Comparison of ENCODE assay signal across 10 mouse cellular contexts in the genomic region with DNA sequence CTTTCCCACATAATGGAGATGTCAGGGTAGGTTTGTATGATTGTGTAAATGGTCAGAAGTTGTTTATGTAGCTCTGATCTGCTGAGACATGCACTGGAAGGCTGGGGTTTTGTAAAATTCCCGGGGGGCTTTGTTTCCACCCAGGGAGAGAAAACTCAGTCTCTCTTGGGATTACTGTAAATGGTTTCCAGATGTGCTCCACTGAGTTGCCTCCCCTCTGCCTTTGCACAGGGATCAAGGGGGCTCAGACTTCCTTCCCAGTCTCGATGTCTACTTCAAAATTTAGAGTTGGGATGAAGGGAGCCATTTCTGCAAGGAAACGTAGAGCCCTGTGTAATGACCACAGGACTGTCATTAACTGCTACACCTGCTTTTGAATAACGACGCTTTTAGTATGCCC. TPM values are rescaled to one million over a fixed set of nuclear protein-coding genes. Genes with fewer than 3 reads are reported as not detected.
DNase-seq lines count a peak whose midpoint lies in the region; ATAC-seq and TF ChIP-seq lines count a peak whose summit lies in the region.
"Had no signal": no experiment of that assay in that cellular context is flagged by ENCODE, and none has a peak within 500 bp of the region (broad histone marks: within the 10 kb centered on the region; RNA-seq: fewer than 3 reads in every experiment).

No protein-coding gene starts in this region.

- peak overlapping the region; percentile 49 for H3K9ac ChIP-seq in forebrain, embryonic 14.5 days (ENCODE audit: low read length)
- peak overlapping the region; percentile 68 for H3K9ac ChIP-seq in neural tube, embryonic 15.5 days (replicated peaks)
- H3K9ac ChIP-seq: liver, embryonic 13.5 days had no signal

- peak overlapping the region; percentile 89 for H3K27ac ChIP-seq in layer of hippocampus, adult 2 months
- no peak overlapping the region for H3K27ac ChIP-seq in forebrain, embryonic 14.5 days (ENCODE audit: low read depth, low read length)
- no peak overlapping the region for H3K27ac ChIP-seq in limb, embryonic 10.5 days
- H3K27ac ChIP-seq in neural tube, embryonic 15.5 days (replicated peaks) = peak overlapping the region; percentile 77
- H3K27ac ChIP-seq: liver, embryonic 13.5 days had no signal

- DNase-seq in layer of hippocampus, adult 2 months (ENCODE audit: low spot score in 2 of 2) = no peak
- DNase-seq in layer of hippocampus, adult 8-10 months (ENCODE audit: low spot score in 2 of 2) = no peak
- DNase-seq in forebrain, embryonic 14.5 days (ENCODE audit: low spot score) = no peak
- no peak for DNase-seq in limb, embryonic 10.5 days (ENCODE audit: low spot score)
- DNase-seq in thymus, postnatal 25 days = no peak
- DNase-seq in cerebellum, adult 11 months = no peak
- DNase-seq: liver, embryonic 13.5 days had no signal

- peak overlapping the region; percentile 77 for H3K4me2 ChIP-seq in forebrain, embryonic 14.5 days (ENCODE audit: low read length)
- peak overlapping the region; percentile 76 for H3K4me2 ChIP-seq in neural tube, embryonic 15.5 days

- no peaks in the 10 kb centered on the region for H3K36me3 ChIP-seq in forebrain, embryonic 14.5 days (ENCODE audit: control insufficient read depth, insufficient read depth, low read length)
- no peaks in the 10 kb centered on the region for H3K36me3 ChIP-seq in limb, embryonic 10.5 days
- H3K36me3 ChIP-seq in neural tube, embryonic 15.5 days = no peaks in the 10 kb centered on the region
- H3K36me3 ChIP-seq: liver, embryonic 13.5 days had no signal

- peak overlapping the region; percentile 75 for H3K4me3 ChIP-seq in layer of hippocampus, adult 2 months
- H3K4me3 ChIP-seq in forebrain, embryonic 14.5 days (ENCODE audit: low read depth, low read length) = peak overlapping the region; percentile 40
- H3K4me3 ChIP-seq in limb, embryonic 10.5 days = peak overlapping the region; percentile 55
- H3K4me3 ChIP-seq in neural tube, embryonic 15.5 days (replicated peaks) = peak overlapping the region; percentile 63
- H3K4me3 ChIP-seq: liver, embryonic 13.5 days had no signal

- H3K9me3 ChIP-seq in forebrain, embryonic 14.5 days (replicated peaks; ENCODE audit: control insufficient read depth, low read length) = no peaks in the 10 kb centered on the region
- no peaks in the 10 kb centered on the region for H3K9me3 ChIP-seq in limb, embryonic 10.5 days (replicated peaks)
- H3K9me3 ChIP-seq in neural tube, embryonic 15.5 days (replicated peaks) = no peaks in the 10 kb centered on the region
- H3K9me3 ChIP-seq: liver, embryonic 13.5 days had no signal

- peaks cover 6% of the 10 kb centered on the region; the same call in 1 of the 2 replicates for H3K4me1 ChIP-seq in forebrain, embryonic 14.5 days (ENCODE audit: control insufficient read depth, insufficient read depth, low read length)
- peaks cover 24% of the 10 kb centered on the region for H3K4me1 ChIP-seq in limb, embryonic 10.5 days
- peaks cover 10% of the 10 kb centered on the region; the same call in 1 of the 2 replicates for H3K4me1 ChIP-seq in neural tube, embryonic 15.5 days
- H3K4me1 ChIP-seq: liver, embryonic 13.5 days had no signal

- H3K27me3 ChIP-seq in forebrain, embryonic 14.5 days (replicated peaks; ENCODE audit: control insufficient read depth, insufficient read depth, low read length) = peaks cover 20% of the 10 kb centered on the region
- peaks cover 56% of the 10 kb centered on the region for H3K27me3 ChIP-seq in limb, embryonic 10.5 days (ENCODE audit: low read depth, poor library complexity, severe bottlenecking)
- no peaks in the 10 kb centered on the region for H3K27me3 ChIP-seq in neural tube, embryonic 15.5 days (replicated peaks)

- WGBS in forebrain, embryonic 14.5 days = 21% methylated on average over 5 of the region's 5 CpGs
- WGBS in limb, embryonic 10.5 days = 17% methylated on average over 5 of the region's 5 CpGs
- 23% methylated on average over 5 of the region's 5 CpGs for WGBS in neural tube, embryonic 15.5 days

- TF ChIP-seq CTCF in layer of hippocampus, adult 2 months (conservative IDR thresholded peaks at IDR 0.05) = no peak

- ATAC-seq in forebrain, embryonic 14.5 days = no peak
- ATAC-seq in neural tube, embryonic 15.5 days (ENCODE audit: low FRiP score) = peak; percentile 12; the same call in 1 of the 2 replicates
- ATAC-seq: intestine, postnatal 0 days had no signal

RNA-seq across cellular contexts. Expression of gene Cntn4, which starts 0.8 kb away (rescaled TPM):
- total RNA-seq in layer of hippocampus, adult 2 months (2021) = 10 to 100 TPM; 24.4 to 25.1 TPM
- total RNA-seq in layer of hippocampus, adult 8-10 months (2022) = 10 to 100 TPM; 32.7 to 40.1 (median 34.9) TPM
- polyA plus RNA-seq in forebrain, embryonic 14.5 days (2014; fragmentation: Nextera tagmentation; extraction: Ambion mirVana) = 6.6 and 8.6 TPM in 2 replicates
- polyA plus RNA-seq in limb, embryonic 10.5 days (2016; fragmentation: Nextera tagmentation; extraction: Ambion mirVana) = 0.40 and 0.81 TPM in 2 replicates
- 28.0 and 37.6 TPM in 2 replicates for polyA plus RNA-seq in neural tube, embryonic 15.5 days (2015; fragmentation: Nextera tagmentation; extraction: Ambion mirVana)
- polyA plus RNA-seq: small intestine, adult 2 months had no signal

Comparison
In these comparisons a context has a peak if more than half of its experiments do, and no peak if none do; other contexts are left out.
1. H3K27ac ChIP-seq: peak in layer of hippocampus, adult 2 months (single experiment) and neural tube, embryonic 15.5 days (single experiment); none in forebrain, embryonic 14.5 days (single experiment) and limb, embryonic 10.5 days (single experiment).
2. Peak in every context shown above with its lines, with median percentiles within 50 percentile points of each other: H3K4me3 ChIP-seq.